Mouse (Mus musculus): ENCODE measurements around the gene Mtmr12.
"Not testable (repeated sequence)": the region's sequence is repeated elsewhere in the genome, so short reads cannot be mapped to it uniquely, and the experiment has no call there.

Mtmr12 gene

GRCm38 (mm10) chr15:12204319-12205159, at the start of gene Mtmr12:
Gene Mtmr12 (plus strand): TSS chr15:12205028.
- peak; percentile 87 for ATAC-seq (ENCODE audit: low TSS enrichment)

- no peak for ATAC-seq (ENCODE audit: low TSS enrichment)
These were observed 26.7 kb upstream of the Mtmr12 start for GRCm38 (mm10) chr15:12178126-12178525.

GRCm38 (mm10) chr15:12181181-12181805, 23.5 kb upstream of the Mtmr12 start:
- ATAC-seq (ENCODE audit: low TSS enrichment): not testable (repeated sequence)

GRCm38 (mm10) chr15:12193880-12194816, 10.7 kb upstream of the Mtmr12 start:
- ATAC-seq (ENCODE audit: low TSS enrichment): peak; percentile 26

- no peak for ATAC-seq (ENCODE audit: low TSS enrichment)
These were observed 9.8 kb upstream of the Mtmr12 start for GRCm38 (mm10) chr15:12194817-12195735.

- ATAC-seq (ENCODE audit: low TSS enrichment): no peak
These were observed 8.9 kb upstream of the Mtmr12 start for GRCm38 (mm10) chr15:12195966-12196365.

- peak; percentile 72 for ATAC-seq (ENCODE audit: low TSS enrichment)
These were observed 8.2 kb upstream of the Mtmr12 start for GRCm38 (mm10) chr15:12196410-12197191.

GRCm38 (mm10) chr15:12197361-12197760, 7.5 kb upstream of the Mtmr12 start:
- ATAC-seq (ENCODE audit: low TSS enrichment): no peak

GRCm38 (mm10) chr15:12200021-12200420, 4.8 kb upstream of the Mtmr12 start:
- ATAC-seq (ENCODE audit: low TSS enrichment): no peak

- ATAC-seq (ENCODE audit: low TSS enrichment): no peak
These were observed 3.0 kb upstream of the Mtmr12 start for GRCm38 (mm10) chr15:12201856-12202255.

- ATAC-seq (ENCODE audit: low TSS enrichment): no peak
These were observed 2.4 kb upstream of the Mtmr12 start for GRCm38 (mm10) chr15:12202456-12202855.

GRCm38 (mm10) chr15:12203008-12203407, 1.8 kb upstream of the Mtmr12 start:
- ATAC-seq (ENCODE audit: low TSS enrichment): not testable (repeated sequence)

GRCm38 (mm10) chr15:12203512-12204318, 1.1 kb upstream of the Mtmr12 start:
- no peak for ATAC-seq (ENCODE audit: low TSS enrichment)

GRCm38 (mm10) chr15:12205160-12205901, 503 bp downstream of the Mtmr12 start:
- peak; percentile 55 for ATAC-seq (ENCODE audit: low TSS enrichment)

GRCm38 (mm10) chr15:12205902-12206645, 1.2 kb downstream of the Mtmr12 start:
- no peak for ATAC-seq (ENCODE audit: low TSS enrichment)

- no peak for ATAC-seq (ENCODE audit: low TSS enrichment)
These were observed 1.9 kb downstream of the Mtmr12 start for GRCm38 (mm10) chr15:12206646-12207222.

- ATAC-seq (ENCODE audit: low TSS enrichment): no peak
These were observed 2.8 kb downstream of the Mtmr12 start for GRCm38 (mm10) chr15:12207556-12208090.
